In genomic region chr14:102920415-102920814, GRCm38 (mm10) we compare ENCODE assay signal across 22 mouse cellular contexts.
"Had no signal": no experiment of that assay in that cellular context is flagged by ENCODE, and none has a peak within 500 bp of the region (broad histone marks: within the 10 kb centered on the region; RNA-seq: fewer than 3 reads in every experiment).

No protein-coding gene starts in this region.

- H3K36me3 ChIP-seq: lung, embryonic 15.5 days; midbrain, embryonic 10.5 days; midbrain, embryonic 12.5 days; neural tube, embryonic 13.5 days; neural tube, embryonic 15.5 days had no signal

- H3K4me2 ChIP-seq: lung, embryonic 15.5 days; midbrain, embryonic 12.5 days; neural tube, embryonic 13.5 days; neural tube, embryonic 15.5 days had no signal

- H3K27ac ChIP-seq: lung, embryonic 15.5 days; macrophage; midbrain, embryonic 10.5 days; midbrain, embryonic 12.5 days; neural tube, embryonic 13.5 days; neural tube, embryonic 15.5 days had no signal

- H3K9ac ChIP-seq: lung, embryonic 15.5 days; midbrain, embryonic 12.5 days; neural tube, embryonic 13.5 days; neural tube, embryonic 15.5 days had no signal

- ATAC-seq: lung, postnatal 0 days; midbrain, embryonic 16.5 days had no signal

- H3K4me1 ChIP-seq: lung, embryonic 15.5 days; midbrain, embryonic 10.5 days; midbrain, embryonic 12.5 days had no signal

- DNase-seq: lung, adult 2 months; lung, postnatal 14 days; lung, postnatal 36 days; midbrain, embryonic 14.5 days; retina, postnatal 1 day; right cerebral cortex, adult 18-20 months; right cerebral cortex, postnatal 25 days; right cerebral cortex, postnatal 4 days; spleen, adult 18-20 months; thymus, adult 2 months; thymus, postnatal 25 days; thymus, postnatal 4 days had no signal

- H3K9me3 ChIP-seq: lung, embryonic 15.5 days; megakaryocyte, embryonic 14.5 days; midbrain, embryonic 10.5 days; midbrain, embryonic 12.5 days; neural tube, embryonic 13.5 days; neural tube, embryonic 15.5 days had no signal

- H3K4me3 ChIP-seq: lung, embryonic 15.5 days; megakaryocyte, embryonic 14.5 days; midbrain, embryonic 10.5 days; midbrain, embryonic 12.5 days; myocyte; neural tube, embryonic 13.5 days; neural tube, embryonic 15.5 days had no signal

- H3K27me3 ChIP-seq: lung, embryonic 15.5 days; megakaryocyte, embryonic 14.5 days; midbrain, embryonic 12.5 days; neural tube, embryonic 13.5 days; neural tube, embryonic 15.5 days had no signal
